Mouse (Mus musculus): ENCODE measurements at regions not wholly inside any gene's neighbourhood (a gene's known extent, or its start where the extent isn't known, plus 50 kb on each side); places are given as distances from the start of the nearest gene placed in this dataset.

- DNase-seq: no peak
- no peak for TF ChIP-seq CTCF (conservative IDR thresholded peaks at IDR 0.05; ENCODE audit: insufficient read depth, insufficient read length, low read depth, low read length)
- TF ChIP-seq POLR2A (IDR thresholded peaks at IDR 0.05; ENCODE audit: low read depth, low read length): no peak
- H3K4me3 ChIP-seq (ENCODE audit: insufficient read depth, low read depth, low read length): no peak overlapping the region
- H3K4me1 ChIP-seq (ENCODE audit: control insufficient read depth, insufficient read depth, low read length): no peaks in the 10 kb centered on the region
- H3K27me3 ChIP-seq (replicated peaks; ENCODE audit: control insufficient read depth, insufficient read depth, low read length): no peaks in the 10 kb centered on the region
- WGBS: 31% methylated on average over 8 of the region's 8 CpGs
- H3K27ac ChIP-seq (ENCODE audit: insufficient read depth, low read depth, low read length): no peak overlapping the region
- H3K36me3 ChIP-seq (ENCODE audit: control insufficient read depth, insufficient read depth, low read length): no peaks in the 10 kb centered on the region
Measured at GRCm38 (mm10) chrX:11861892-11862291, 298.3 kb downstream of the Bcor start.

- TF ChIP-seq POLR2A (IDR thresholded peaks at IDR 0.05; ENCODE audit: low read depth, low read length): no peak
- TF ChIP-seq CTCF (conservative IDR thresholded peaks at IDR 0.05; ENCODE audit: insufficient read depth, insufficient read length, low read depth, low read length): no peak
- Histone ChIP-seq H3K4me3 (ENCODE audit: insufficient read depth, low read depth, low read length) (no peak overlapping the region), H3K27me3 (replicated peaks; ENCODE audit: control insufficient read depth, insufficient read depth, low read length) (no peaks in the 10 kb centered on the region), H3K36me3 (ENCODE audit: control insufficient read depth, insufficient read depth, low read length) (no peaks in the 10 kb centered on the region), H3K4me1 (ENCODE audit: control insufficient read depth, insufficient read depth, low read length) (no peaks in the 10 kb centered on the region), H3K27ac (ENCODE audit: insufficient read depth, low read depth, low read length) (no peak overlapping the region)
- WGBS: 90% methylated on average over 3 of the region's 3 CpGs
- no peak for DNase-seq
Measured at GRCm38 (mm10) chrX:11863106-11863505, 297.0 kb downstream of the Bcor start.

- DNase-seq: no peak
- 84% methylated on average over 6 of the region's 6 CpGs for WGBS
- Histone ChIP-seq H3K27me3 (replicated peaks; ENCODE audit: control insufficient read depth, insufficient read depth, low read length) (no peaks in the 10 kb centered on the region), H3K4me1 (ENCODE audit: control insufficient read depth, insufficient read depth, low read length) (no peaks in the 10 kb centered on the region), H3K36me3 (ENCODE audit: control insufficient read depth, insufficient read depth, low read length) (no peaks in the 10 kb centered on the region), H3K4me3 (ENCODE audit: insufficient read depth, low read depth, low read length) (no peak overlapping the region), H3K27ac (ENCODE audit: insufficient read depth, low read depth, low read length) (no peak overlapping the region)
- TF ChIP-seq CTCF (conservative IDR thresholded peaks at IDR 0.05; ENCODE audit: insufficient read depth, insufficient read length, low read depth, low read length) (no peak), POLR2A (IDR thresholded peaks at IDR 0.05; ENCODE audit: low read depth, low read length) (no peak)
Measured at GRCm38 (mm10) chrX:11873913-11874312, 286.2 kb downstream of the Bcor start.

- Histone ChIP-seq H3K4me1 (ENCODE audit: control insufficient read depth, insufficient read depth, low read length) (no peaks in the 10 kb centered on the region), H3K36me3 (ENCODE audit: control insufficient read depth, insufficient read depth, low read length) (no peaks in the 10 kb centered on the region), H3K27ac (ENCODE audit: insufficient read depth, low read depth, low read length) (no peak overlapping the region), H3K27me3 (replicated peaks; ENCODE audit: control insufficient read depth, insufficient read depth, low read length) (no peaks in the 10 kb centered on the region), H3K4me3 (ENCODE audit: insufficient read depth, low read depth, low read length) (no peak overlapping the region)
- no peak for DNase-seq
- 78% methylated on average over 7 of the region's 7 CpGs for WGBS
- TF ChIP-seq CTCF (conservative IDR thresholded peaks at IDR 0.05; ENCODE audit: insufficient read depth, insufficient read length, low read depth, low read length) (no peak), POLR2A (IDR thresholded peaks at IDR 0.05; ENCODE audit: low read depth, low read length) (no peak)
Measured at GRCm38 (mm10) chrX:11876636-11877035, 283.5 kb downstream of the Bcor start.

- Histone ChIP-seq H3K27me3 (replicated peaks; ENCODE audit: control insufficient read depth, insufficient read depth, low read length) (no peaks in the 10 kb centered on the region), H3K4me1 (ENCODE audit: control insufficient read depth, insufficient read depth, low read length) (no peaks in the 10 kb centered on the region), H3K36me3 (ENCODE audit: control insufficient read depth, insufficient read depth, low read length) (no peaks in the 10 kb centered on the region), H3K27ac (ENCODE audit: insufficient read depth, low read depth, low read length) (no peak overlapping the region), H3K4me3 (ENCODE audit: insufficient read depth, low read depth, low read length) (no peak overlapping the region)
- 66% methylated on average over 8 of the region's 8 CpGs for WGBS
- no peak for DNase-seq
- TF ChIP-seq CTCF (conservative IDR thresholded peaks at IDR 0.05; ENCODE audit: insufficient read depth, insufficient read length, low read depth, low read length): no peak
- TF ChIP-seq POLR2A (IDR thresholded peaks at IDR 0.05; ENCODE audit: low read depth, low read length): no peak
Measured at GRCm38 (mm10) chrX:11878028-11878427, 282.1 kb downstream of the Bcor start.

- no peak overlapping the region for H3K27ac ChIP-seq (ENCODE audit: insufficient read depth, low read depth, low read length)
- no peaks in the 10 kb centered on the region for H3K4me1 ChIP-seq (ENCODE audit: control insufficient read depth, insufficient read depth, low read length)
- H3K4me3 ChIP-seq (ENCODE audit: insufficient read depth, low read depth, low read length): no peak overlapping the region
- no peaks in the 10 kb centered on the region for H3K27me3 ChIP-seq (replicated peaks; ENCODE audit: control insufficient read depth, insufficient read depth, low read length)
- no peaks in the 10 kb centered on the region for H3K36me3 ChIP-seq (ENCODE audit: control insufficient read depth, insufficient read depth, low read length)
- no peak for TF ChIP-seq POLR2A (IDR thresholded peaks at IDR 0.05; ENCODE audit: low read depth, low read length)
- no peak for TF ChIP-seq CTCF (conservative IDR thresholded peaks at IDR 0.05; ENCODE audit: insufficient read depth, insufficient read length, low read depth, low read length)
- no peak for DNase-seq
- WGBS: 89% methylated on average over 1 of the region's 1 CpGs
Measured at GRCm38 (mm10) chrX:11880972-11881371, 279.2 kb downstream of the Bcor start.

- 83% methylated on average over 10 of the region's 10 CpGs for WGBS
Measured at GRCm38 (mm10) chrX:11883738-11884716, 276.1 kb downstream of the Bcor start.

More at GRCm38 (mm10) chrX:11883738-11884716, 276.1 kb downstream of the Bcor start:
- DNase-seq: no peak
- no peaks in the 10 kb centered on the region for H3K4me1 ChIP-seq (ENCODE audit: control insufficient read depth, insufficient read depth, low read length)
- TF ChIP-seq CTCF (conservative IDR thresholded peaks at IDR 0.05; ENCODE audit: insufficient read depth, insufficient read length, low read depth, low read length): no peak
- no peak for TF ChIP-seq POLR2A (IDR thresholded peaks at IDR 0.05; ENCODE audit: low read depth, low read length)
- H3K27me3 ChIP-seq (replicated peaks; ENCODE audit: control insufficient read depth, insufficient read depth, low read length): no peaks in the 10 kb centered on the region
- H3K4me3 ChIP-seq (ENCODE audit: insufficient read depth, low read depth, low read length): no peak overlapping the region
- H3K36me3 ChIP-seq (ENCODE audit: control insufficient read depth, insufficient read depth, low read length): no peaks in the 10 kb centered on the region
- no peak overlapping the region for H3K27ac ChIP-seq (ENCODE audit: insufficient read depth, low read depth, low read length)
